Mouse (Mus musculus) urinary bladder, postnatal 4 days (tissue): ENCODE measurements around the gene Babam2.

Experiments
- DNase-seq, 2 experiments: peaks; one replicate each; pipeline ENCODE4 v3.0.0; 2021 to 2022; ENCODE audit warnings: low spot score in 2 of 2

Babam2 gene

GRCm38 (mm10) chr5:31987541-31988307, 290.2 kb downstream of the Babam2 start:
- DNase-seq: no peak

DNA sequence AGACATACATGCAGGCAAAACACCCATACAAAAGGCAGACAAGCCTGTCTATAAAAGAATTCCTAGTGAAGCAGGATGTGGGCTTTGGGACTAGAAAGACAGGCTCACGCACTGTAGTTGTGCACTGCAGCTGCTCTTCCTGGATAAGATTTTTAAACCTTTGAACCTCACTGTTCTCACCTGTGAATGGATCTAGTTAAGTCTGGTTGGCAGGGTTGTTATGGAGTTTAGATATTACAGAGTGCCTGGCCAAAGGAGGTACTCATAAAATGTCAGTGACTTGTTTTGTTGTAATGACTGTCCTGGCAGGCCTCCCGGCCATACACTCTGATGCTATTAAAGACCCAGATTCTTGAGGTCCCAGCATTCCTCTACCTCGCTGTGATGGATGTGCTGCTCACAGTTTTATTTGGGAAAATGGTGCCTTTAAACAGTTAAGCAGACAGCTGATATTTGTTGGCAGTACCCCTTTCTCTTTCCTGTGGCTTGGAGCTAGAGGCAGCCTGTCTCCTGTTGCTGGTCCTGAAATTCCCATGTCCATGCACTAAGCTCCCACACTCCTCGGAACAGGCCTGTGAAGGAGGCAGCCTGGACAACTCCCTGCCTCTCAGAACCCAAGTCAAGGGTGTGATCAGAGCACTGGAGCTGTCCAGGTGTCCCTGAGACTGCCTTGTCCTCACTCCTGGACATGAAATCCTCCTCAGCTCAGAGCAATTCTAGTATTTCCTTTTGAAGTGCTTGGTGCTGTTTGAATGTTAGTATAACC, 299.9 kb downstream of the Babam2 start:
- no peak for DNase-seq

DNA sequence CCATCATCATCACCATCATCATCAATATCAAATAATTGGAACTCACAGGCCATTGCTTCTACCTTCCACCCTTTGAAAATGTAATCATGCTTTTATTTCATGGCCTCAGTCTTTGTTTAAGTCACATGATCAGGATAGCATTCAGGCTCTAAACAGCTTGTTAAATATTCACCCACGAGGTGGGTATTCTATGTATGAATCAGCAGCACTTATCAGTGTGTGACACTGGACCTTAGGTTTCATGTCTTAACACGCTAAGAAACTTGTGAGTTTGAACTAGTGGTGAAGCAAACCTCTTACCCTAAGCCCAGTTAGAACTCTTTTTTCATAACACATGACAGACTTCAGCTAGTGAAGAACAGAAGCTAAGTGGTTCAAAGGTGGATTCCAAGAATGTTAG, 301.3 kb downstream of the Babam2 start:
- no peak for DNase-seq

DNA sequence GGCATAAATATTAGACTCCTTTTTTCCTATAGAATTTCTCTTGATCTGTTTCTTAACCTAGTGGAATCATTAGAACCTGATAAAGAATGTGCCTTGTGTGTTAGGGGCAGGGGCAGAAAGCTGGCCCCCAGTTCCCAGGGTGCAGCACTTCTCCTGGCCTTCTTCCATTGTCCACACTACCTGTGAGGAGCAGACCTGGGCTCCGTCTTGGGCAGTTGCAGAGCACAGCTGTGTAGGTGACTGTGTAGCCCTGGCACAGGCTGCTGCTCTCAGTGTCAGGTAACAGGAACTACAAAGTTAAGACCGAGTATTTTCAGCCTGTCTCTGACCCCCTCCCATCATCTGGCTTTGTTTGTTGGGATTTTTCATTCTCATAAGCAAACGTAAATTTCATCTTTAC, 302.6 kb downstream of the Babam2 start:
- no peak for DNase-seq

DNA sequence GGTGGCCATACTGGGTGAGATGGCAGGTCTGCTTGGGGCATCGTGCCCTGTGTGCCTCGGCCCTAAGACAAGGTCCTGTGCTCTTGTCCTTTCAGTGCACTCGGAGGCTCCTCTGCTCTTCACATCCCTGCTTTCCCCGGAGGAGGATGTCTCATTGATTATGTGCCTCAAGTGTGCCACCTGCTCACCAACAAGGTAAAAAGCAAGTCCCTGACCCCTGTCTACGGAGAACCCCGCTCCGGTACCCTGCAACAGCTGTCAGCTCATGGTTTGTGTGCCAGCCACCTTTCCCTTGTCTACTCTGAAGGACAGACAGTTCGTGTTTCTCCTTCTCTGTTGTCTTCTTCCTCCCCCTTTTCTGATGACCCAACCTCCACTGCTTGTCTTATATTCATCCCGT, 303.8 kb downstream of the Babam2 start:
- no peak for DNase-seq

GRCm38 (mm10) chr5:32001771-32002170, 304.3 kb downstream of the Babam2 start:
- no peak for DNase-seq

GRCm38 (mm10) chr5:32008401-32008800, 310.9 kb downstream of the Babam2 start:
- DNase-seq: no peak

DNA sequence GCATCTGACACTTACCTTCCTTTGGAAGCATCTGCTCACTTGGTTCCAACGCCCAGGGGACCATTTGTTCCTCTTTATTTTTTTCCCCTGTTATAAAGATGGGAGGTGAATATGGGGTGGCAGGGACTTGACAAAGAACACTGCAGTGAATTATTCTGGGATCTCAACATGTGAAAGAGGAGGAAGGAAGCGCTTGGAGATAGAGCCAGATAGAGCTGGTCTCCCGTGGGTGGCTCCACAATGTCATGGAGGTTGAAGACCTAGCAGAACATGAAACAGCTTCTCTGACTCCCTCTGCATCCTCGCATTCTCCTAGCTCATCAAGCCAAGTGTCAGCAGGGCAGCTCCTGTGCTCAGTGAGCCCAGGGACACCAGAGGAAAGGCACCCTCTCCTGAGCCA, 312.6 kb downstream of the Babam2 start:
- DNase-seq: no peak

- DNase-seq: no peak
Observed at GRCm38 (mm10) chr5:32013053-32013452, 315.6 kb downstream of the Babam2 start.

- no peak for DNase-seq
Observed at GRCm38 (mm10) chr5:32014786-32015185, 317.3 kb downstream of the Babam2 start.

DNA sequence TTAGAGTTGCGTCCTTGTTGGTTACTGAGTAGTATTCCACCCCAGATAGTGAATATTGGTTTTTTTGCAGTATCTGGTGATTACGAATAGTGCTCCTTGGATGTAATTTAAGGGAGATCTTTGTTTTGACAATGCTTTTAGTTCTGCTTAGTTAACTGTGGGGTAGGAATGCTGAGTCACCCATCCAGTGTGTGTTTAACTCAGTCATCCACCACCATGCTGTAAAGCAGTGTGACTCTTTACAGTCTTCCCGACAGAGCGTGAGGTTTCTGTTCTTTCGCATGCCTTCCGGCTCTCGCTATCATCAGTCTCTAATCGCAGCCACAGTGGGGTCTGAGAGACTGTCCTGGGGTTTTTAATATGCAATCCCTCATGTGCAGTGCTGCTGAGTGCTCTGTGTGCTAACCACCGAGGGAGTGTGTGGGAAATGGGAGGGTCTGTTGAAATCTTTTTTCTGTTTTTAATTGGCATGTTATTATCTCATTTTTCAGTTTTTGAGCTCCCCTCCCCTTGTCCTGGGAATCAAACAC, 318.5 kb downstream of the Babam2 start:
- no peak for DNase-seq

DNA sequence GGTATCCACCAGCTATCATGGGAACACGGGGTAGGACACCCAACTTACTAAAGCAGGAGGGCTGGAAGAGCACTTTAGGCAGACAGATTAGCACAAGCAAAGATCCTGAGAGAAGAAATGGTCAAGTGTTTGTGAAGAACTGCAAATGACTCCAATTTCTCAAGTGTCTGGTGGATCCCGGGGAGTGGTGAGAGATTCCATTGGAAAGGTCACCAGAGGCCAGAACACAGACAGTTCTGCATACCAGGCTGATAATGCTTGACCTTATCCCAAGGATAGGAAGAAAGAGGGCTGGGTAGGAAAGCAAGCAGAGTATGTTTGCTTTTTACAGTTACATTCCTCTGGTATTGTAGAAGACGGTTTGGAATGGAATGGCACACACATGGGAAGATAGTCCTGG, 320.2 kb downstream of the Babam2 start:
- no peak for DNase-seq

- DNase-seq: no peak
Observed at GRCm38 (mm10) chr5:32018276-32018675, 320.8 kb downstream of the Babam2 start.

- DNase-seq: no peak
Observed at GRCm38 (mm10) chr5:32029834-32030433, 332.4 kb downstream of the Babam2 start.

- no peak for DNase-seq
Observed at GRCm38 (mm10) chr5:32033185-32033584, 335.7 kb downstream of the Babam2 start.

GRCm38 (mm10) chr5:32033621-32034020, 336.1 kb downstream of the Babam2 start:
- no peak for DNase-seq

- DNase-seq: no peak
Observed at GRCm38 (mm10) chr5:32034475-32035054, 337.1 kb downstream of the Babam2 start.

- DNase-seq: no peak
Observed at GRCm38 (mm10) chr5:32035721-32036320, 338.3 kb downstream of the Babam2 start.

GRCm38 (mm10) chr5:32036896-32037295, 339.4 kb downstream of the Babam2 start:
- DNase-seq: no peak

- no peak for DNase-seq
Observed at GRCm38 (mm10) chr5:32037546-32037945, 340.1 kb downstream of the Babam2 start.

- no peak for DNase-seq
Observed at GRCm38 (mm10) chr5:32038994-32039393, 341.5 kb downstream of the Babam2 start.

GRCm38 (mm10) chr5:32039511-32039910, 342.0 kb downstream of the Babam2 start:
- DNase-seq: no peak
